Mouse (Mus musculus): Measurements from ENCODE around the gene Ost4.
"Not testable (repeated sequence)": the region's sequence is repeated elsewhere in the genome, so short reads cannot be mapped to it uniquely, and the experiment has no call there.

Gene Ost4

GRCm38 (mm10) chr5:30889088-30889754, 18.4 kb downstream of the Ost4 start:
- DNase-seq (ENCODE audit: low read depth): no peak

- DNase-seq (ENCODE audit: low read depth): peak; percentile 82
Observed at GRCm38 (mm10) chr5:30888337-30889087, 19.1 kb downstream of the Ost4 start, which contains the start of gene Agbl5. Agbl5 (plus strand) TSS chr5:30888694.

- peak; percentile 94 for DNase-seq (ENCODE audit: low read depth)
Observed at GRCm38 (mm10) chr5:30887858-30888336, 19.7 kb downstream of the Ost4 start.

DNA sequence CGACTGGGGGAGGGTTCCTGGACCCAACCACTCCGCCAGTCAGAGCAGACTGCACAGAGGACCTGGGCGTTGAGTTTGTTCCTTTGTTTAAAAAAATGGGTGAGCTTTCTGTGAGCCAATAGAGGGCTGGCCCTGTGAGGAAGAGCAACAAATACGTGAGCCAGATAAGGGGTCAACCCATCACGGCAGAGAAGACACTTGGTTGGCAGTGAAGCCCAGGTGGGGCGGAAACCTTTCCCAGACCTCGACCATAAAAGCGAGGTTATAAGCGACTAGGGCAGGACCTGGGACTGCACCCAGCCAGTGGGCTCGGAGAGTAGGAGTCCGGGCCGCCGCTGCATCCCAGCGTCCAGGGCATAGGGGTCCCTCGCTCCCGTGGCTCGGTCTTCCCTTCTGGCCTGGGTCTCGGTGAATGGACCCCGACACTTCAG, 20.2 kb downstream of the Ost4 start:
- DNase-seq (ENCODE audit: low read depth): peak; percentile 71

DNA sequence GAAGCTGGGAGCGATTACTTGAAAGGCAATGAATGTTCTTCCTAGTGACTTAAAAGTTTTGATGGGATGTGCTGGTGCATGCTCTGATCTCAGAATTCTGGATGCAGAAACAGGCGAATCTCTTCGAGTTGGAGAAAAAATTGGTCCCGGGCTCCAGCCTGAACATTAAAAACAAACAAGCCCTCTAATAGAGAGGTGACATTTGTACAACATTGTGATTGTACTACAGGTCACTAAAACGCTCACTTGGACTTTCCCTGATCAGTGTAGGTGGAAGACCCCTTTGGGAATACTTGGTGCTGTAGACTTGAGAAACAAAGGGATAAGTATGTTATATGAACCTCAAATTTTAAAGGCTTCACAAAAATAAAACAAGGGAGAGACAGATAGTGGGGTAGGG, 20.9 kb downstream of the Ost4 start:
- DNase-seq (ENCODE audit: low read depth): no peak

- no peak for DNase-seq (ENCODE audit: low read depth)
Observed at GRCm38 (mm10) chr5:30886209-30886608, 21.4 kb downstream of the Ost4 start.

DNA sequence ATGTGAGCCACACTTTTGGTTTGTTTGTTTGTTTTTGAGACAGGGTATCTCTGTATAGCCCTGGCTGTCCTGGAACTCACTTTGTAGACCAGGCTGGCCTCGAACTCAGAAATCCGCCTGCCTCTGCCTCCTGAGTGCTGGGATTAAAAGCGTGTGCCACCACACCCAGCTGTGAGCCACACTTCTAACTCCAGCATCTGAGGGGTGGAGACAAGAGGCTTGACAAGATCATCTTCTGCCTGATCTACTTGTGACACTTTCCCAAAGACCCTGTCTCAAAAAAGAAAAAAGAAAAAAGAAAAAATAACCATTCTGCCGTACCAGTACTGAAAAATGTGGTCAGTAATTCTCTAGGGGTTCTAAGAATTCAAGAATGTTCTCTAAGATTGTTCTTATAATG, 25.7 kb downstream of the Ost4 start:
- DNase-seq (ENCODE audit: low read depth): not testable (repeated sequence)

DNA sequence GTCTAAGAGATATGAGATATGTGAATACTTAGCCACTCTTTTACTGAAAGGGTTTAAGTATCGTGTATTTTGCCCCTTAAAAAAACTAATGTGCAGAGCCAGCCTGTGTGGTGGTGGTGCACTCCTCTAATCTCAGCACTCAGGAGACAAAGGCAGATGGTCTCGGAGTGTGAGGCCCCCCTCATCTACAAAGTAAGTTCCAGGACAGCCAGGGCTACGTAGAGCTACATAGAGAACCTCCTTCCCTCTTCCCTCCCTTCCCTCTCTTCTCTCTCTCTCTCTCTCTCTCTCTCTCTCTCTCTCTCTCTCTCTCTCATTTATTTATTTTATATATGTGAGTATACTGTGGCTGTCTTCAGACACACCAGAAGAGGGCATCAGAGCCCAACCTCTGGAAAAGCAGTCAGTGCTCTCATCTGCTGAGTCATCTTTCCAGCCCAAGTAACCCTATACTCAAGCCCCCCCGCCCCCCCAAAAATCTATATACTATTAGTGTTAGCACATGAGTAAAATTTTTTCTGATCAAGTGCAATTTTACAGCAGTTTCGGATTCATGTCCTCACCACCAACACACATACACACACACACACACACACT, 28.1 kb downstream of the Ost4 start:
- no peak for DNase-seq (ENCODE audit: low read depth)

DNA sequence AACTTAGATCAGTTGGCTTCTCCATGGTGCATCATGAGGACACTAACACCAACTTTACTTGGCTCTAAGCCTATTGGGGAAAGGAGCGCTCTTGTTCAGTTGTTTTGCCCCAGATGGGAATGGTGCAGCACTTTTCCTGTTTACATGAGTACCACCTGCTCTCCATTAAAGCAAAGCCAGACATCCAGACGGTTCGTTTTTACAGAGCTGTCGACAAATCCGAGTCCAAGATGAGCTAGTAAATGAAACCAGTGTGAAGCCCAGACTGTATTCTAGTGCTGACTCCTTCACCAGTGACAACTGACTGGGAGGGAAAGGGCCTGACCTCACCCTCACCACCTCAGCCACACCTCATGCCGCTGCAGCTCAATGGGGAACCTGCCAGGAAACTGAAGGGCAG, 29.0 kb downstream of the Ost4 start:
- no peak for DNase-seq (ENCODE audit: low read depth)

- DNase-seq (ENCODE audit: low read depth): no peak
Observed at GRCm38 (mm10) chr5:30874365-30874764, 33.2 kb downstream of the Ost4 start.

DNA sequence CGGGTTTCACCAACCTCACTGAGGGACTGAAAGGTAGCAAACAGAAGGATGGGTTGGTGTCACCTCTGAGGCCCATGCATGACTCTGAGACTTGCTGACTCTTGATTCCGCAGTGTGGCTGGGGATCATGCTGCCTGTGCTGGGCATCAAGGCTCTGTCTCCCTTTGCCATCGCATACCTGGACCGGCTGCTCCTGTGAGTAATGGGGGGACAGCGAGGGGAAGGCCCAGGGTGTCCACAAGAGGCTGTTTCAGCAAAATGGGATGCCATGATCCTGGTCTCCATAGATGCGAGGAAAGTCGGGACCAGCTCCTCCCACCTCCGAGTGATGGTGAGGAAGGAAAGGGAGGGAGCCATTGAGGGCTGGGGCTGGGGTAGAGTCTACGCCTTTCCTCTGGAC, 35.0 kb downstream of the Ost4 start:
- no peak for DNase-seq (ENCODE audit: low read depth)

- DNase-seq (ENCODE audit: low read depth): no peak
Observed at GRCm38 (mm10) chr5:30870131-30870406, 37.5 kb downstream of the Ost4 start.

DNA sequence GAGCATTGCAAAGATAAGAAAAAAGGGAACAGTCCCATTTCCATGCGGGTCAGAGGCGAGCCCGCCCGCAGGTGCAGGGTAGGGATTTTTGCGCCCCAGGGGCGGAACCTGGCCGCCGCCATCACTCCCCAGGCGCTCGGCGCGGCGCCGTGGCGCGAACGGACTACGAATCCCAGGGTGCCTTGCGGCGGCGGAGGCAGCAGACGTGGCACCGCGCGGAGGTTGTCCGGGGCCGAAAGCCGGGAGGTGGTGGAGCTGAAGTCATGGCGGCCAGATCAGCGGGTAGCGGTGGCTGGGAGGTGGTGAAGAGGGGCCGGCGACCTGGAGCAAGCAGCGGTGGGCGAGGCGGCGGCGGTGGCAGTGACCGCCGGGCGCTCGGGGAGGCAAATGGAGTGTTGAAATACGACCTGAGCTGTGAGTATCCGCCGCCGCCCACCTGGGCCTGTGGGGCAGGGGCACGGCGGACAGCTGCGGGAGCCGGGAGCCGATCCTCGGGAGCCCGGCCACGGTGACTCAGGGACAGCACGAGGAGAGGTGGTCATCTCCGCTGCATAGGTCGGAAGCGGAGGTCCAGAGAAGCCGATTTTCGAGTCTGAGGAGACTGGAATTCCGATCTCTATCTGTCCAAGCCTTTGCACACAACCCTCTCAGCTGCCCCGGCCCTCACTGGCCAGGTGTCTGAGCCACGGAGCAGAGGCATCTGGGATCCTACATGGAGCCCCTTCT, 38.0 kb downstream of the Ost4 start:
- DNase-seq (ENCODE audit: low read depth): peak; percentile 76

DNA sequence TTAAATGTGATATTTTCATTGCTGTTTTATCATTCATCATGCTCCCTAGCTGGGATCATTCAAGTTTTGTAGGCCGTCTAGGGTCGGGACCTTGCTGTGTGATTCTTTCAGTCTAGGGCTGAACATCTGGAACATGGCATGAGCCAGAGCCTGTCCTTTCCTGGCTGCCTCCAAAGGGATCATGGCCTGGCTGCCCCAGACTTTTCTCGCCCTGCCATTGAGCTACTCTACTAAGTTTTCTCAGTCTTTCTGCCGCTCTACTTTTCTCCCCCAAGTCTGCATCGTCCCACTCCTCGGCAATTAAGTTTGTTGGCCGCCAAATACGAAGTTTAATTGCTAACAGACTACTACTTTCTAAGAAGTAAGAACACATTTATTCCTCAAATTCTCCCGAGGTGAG, 38.6 kb downstream of the Ost4 start:
- DNase-seq (ENCODE audit: low read depth): no peak

- no peak for DNase-seq (ENCODE audit: low read depth)
Observed at GRCm38 (mm10) chr5:30867712-30868111, 39.9 kb downstream of the Ost4 start, which contains the start of gene Tmem214. Tmem214 (plus strand) TSS chr5:30868012.

- no peak for DNase-seq (ENCODE audit: low read depth)
Observed at GRCm38 (mm10) chr5:30866871-30867270, 40.7 kb downstream of the Ost4 start.

DNA sequence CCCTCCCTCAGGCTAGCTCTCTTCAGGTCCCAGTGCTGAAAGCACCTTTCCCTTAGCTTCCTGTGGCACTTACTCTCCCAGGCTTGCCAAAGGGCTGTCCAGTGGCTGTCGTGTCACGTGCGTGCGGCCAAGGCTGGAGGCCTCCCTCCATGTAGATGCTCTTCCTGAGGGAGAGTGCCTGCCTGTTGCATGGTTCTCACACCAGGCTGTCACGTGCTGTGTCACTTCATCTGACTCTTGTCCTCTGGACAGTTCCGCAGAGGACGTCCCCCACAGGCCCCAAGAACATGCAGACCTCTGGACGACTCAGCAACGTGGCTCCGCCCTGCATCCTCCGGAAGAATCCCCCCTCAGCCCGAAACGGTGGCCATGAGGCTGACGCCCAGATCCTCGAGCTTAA, 43.3 kb downstream of the Ost4 start:
- DNase-seq (ENCODE audit: low read depth): no peak

- DNase-seq (ENCODE audit: low read depth): no peak
Observed at GRCm38 (mm10) chr5:30863852-30864251, 43.7 kb downstream of the Ost4 start.

DNA sequence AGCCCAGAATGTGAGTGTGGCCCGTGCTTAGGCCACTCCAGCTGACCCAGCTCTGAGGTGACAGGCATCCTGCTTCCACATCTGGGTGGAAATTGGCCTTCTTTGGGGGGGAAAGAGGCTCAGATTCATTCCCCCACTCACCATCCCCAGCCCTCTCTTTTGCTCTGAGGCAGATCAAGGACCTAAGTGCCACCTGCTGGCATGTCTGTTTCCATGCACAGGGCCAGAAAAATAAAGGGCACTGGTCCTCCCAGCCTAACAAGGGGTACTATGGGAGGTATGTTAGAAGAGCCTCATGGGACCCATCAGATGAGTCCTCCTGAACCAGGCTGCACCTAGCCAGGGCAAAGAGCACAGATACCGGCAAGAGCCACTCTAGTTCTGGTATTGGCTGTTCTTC, 51.5 kb downstream of the Ost4 start:
- DNase-seq (ENCODE audit: low read depth): no peak
